Mouse (Mus musculus) left cerebral cortex, postnatal 4 days (tissue): ENCODE measurements around the gene Oosp3. TPM values are rescaled to one million over a fixed set of nuclear protein-coding genes. Genes with fewer than 3 reads are reported as not detected.

Source experiments
- DNase-seq: peaks from one replicate; pipeline ENCODE4 v3.0.0-alpha.2; 2022
- intact Hi-C: fragments of 180-260 bp; cut with DNase I; formaldehyde crosslinking; loops from one replicate; pipeline ENCODE4 v1.15.1; 2025
- total RNA-seq, 2 experiments: library from RNA; stranded (reverse); gene quantifications; 2 replicates each; pipeline ENCODE4 v1.2.3; 2021

Gene Oosp3
- not detected for total RNA-seq

DNA sequence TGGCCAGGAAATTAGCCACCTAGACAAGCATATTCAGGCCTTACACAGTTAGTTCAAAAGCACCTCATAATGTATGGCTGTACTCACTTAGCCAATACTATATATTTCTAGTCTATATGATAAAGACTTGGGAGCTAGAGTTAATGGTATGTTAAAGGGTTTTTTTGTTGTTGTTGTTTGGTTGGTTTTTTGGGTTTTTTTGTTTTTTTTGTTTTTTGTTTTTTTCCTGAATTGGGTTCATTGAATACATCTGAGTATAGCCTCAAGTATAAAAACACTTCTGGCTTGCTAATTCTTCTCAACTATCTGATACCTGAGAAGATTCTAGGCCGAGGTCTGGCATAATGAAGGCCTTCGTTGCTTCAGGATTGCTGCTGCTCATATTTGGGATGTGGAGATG is at the start of gene Oosp3:
Gene Oosp3 (plus strand): TSS at position 301 of the 400 bp plus-strand sequence.
- intact Hi-C loops = no loop called here

DNA sequence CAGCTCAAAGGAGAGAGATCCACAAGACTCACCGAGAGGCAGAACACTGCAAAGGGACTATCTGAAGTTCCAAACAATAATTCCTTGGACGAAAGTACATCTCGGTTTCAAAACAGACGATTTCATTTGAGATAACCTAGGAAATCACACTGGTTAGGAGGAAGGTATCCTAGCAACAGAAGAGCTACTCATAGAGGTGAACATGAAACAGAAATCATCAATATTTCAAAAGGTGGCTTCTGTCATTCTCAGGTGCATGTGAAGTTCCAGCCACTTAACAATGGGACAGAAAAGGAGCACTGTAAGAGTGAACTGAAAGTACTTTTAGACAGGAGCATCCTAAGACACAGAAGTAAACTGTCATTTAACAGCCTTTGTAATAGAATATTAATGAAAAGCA is 47.3 kb upstream of the Oosp3 start:
- DNase-seq = no peak
- intact Hi-C loops = no loop called here

More for the DNA sequence above, at the start of gene Oosp3:
- DNase-seq = no peak

DNA sequence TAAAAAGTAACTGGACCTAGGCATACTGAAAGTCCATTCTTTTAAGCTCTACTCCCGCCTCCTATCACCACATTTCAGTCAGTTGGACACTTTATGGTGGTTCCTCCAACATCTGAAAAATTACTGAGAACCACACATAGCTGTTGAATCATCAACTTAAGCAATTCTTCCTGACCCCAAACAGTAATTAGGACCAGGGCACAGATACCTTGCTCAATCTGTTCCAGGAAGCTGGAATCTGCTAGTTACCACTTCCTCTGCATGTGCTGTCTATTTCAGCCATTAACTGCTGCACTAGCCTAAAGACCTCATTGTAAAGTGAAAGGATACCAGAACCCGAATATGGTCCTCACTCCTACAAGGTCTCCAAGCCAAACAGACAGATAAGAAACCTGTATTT is 37.7 kb upstream of the Oosp3 start:
- intact Hi-C loops = no loop called here
- no peak for DNase-seq

DNA sequence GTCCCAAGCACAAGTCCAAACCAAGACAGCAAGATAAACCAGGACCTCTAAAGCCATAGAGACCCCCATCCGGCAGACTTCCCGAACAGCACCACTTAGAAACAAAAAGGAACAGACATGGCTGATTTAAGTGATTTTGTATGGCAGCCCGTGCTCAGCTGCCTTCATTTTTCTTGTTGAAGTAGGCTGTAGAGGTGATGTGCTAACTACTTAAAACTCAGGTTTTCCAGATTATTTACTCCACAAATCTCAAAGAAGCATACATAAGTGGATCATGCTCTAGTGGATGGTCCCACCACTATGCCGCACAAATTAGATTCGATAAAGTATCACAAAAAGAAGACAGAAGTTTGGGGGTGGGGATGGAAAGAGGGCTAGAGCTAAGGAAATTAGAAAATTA is 36.4 kb upstream of the Oosp3 start, which contains the start of gene Oosp2:
Gene Oosp2 (minus strand): TSS at position 101 of the 400 bp plus-strand sequence.
- intact Hi-C loops = no loop called here

DNA sequence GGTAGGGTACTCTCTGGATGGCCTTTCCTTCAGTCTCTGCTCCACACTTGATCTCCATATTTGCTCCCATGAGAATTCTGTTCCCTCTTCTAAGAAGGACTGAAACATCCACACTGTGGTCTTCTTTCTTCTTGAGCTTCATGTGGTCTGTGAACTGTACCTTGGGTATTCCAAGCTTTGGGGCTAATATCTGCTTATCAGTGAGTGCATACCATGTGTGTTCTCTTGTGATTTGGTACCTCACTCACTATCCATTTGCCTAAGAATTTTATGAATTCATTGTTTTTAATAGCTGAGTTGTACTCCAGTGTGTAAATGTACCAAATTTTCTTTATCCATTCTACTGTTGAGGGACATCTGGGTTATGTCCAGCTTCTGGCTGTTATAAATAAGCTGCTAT is 35.3 kb upstream of the Oosp3 start:
- intact Hi-C loops = no loop called here
- DNase-seq = no peak

More for the DNA sequence above, 36.4 kb upstream of the Oosp3 start, which contains the start of gene Oosp2:
- no peak for DNase-seq

DNA sequence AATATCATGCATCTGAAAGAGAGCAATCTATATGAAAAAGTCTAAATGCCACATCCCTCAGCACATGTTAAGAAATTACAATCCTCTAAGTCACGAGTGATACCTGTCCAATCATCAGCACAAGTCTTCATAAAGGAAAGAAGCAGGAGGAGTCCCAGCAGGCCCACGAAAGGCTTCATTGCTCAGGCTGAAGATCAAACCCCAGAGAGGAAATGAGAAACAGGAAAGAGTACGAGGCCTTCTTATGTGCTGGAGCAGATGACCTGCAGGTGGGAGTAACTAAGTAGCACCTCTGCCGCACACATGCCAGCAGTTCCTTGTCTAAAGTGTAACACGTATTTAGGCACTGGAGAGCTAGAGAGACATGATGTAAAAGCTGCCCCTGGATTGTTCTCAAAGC is 6.0 kb upstream of the Oosp3 start, which contains the start of gene Oosp1:
Gene Oosp1 (minus strand): TSS at position 312 of the 400 bp plus-strand sequence.
- intact Hi-C loops = no loop called here
- no peak for DNase-seq

DNA sequence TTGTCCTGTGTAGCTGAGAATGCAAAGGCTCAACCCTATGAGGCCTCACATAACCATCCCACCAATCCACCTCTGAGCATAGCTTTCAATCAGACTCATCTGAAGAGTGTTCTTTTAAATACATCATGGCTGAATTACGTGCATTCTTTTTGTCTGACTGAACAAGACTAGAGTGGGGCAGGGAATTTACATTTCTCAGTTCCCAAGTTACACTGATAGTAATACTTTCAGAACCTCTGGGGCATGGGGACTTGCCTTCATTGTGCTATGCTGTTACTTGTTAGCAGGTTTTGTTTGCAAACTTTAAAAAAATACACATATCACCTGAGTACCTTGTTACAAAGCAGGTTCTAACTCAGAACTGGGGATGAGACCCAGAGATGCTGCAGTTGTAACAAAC is 5.4 kb upstream of the Oosp3 start:
- intact Hi-C loops = no loop called here
- DNase-seq = no peak

DNA sequence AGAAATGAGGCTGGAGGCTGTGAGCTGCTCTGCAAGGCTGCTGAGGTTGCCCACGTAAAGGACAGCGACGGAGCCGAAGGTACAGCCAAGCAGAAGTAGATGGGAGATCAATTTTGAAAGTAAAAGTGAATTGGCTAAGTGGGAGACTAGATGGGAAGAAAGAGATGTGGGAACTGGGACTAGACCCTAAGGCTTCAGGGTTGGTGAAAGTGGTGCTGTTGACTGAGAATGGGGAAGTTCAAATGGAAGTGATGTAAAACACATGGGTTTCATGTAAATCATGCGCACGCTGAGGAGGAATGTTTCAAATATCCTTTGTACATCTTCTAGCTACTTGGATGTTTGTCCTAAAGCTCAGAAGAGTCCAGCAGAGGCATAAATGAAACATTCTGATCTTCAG is 1.5 kb downstream of the Oosp3 start:
- intact Hi-C loops = no loop called here
- DNase-seq = no peak

DNA sequence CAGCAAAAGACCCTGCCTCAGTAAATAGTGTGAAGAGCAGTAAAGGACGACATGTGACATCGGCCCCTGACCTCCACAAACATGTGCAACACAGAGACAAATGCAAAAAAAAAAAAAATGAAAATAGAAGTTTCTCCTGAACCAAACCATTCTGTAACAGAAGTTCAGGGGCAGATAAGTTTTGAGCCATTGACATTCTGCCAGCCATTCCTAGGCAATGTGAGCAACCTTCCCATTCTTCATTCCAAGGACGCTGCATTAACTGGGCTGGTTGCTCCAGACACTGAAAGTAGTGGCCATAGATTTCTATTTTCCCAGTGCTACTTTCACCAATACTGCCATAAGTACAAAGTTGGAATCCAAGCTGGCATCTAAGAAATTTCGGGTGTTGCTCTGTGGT is 15.6 kb downstream of the Oosp3 start:
- no peak for DNase-seq

DNA sequence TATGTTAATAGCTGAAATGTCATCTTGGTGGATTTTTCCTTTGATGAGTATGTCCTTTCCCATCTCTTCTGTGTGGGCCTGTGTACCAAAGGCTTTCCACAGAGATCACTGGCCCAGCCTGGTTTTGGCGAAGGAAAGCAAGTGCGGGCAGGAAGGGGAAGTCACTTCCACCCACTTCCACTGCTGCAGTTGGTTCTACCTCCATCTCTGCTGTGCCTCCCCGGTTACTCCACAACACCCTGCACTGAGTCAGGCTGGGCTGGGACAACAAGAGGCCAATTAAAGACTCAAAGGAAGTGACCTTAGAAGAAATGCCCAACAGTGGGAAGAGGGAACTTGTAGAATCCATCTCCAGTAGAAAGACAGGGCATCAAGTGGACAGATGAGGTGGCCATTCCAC is 23.2 kb downstream of the Oosp3 start:
- DNase-seq = no peak
- intact Hi-C loops = no loop called here

More for the DNA sequence above, 15.6 kb downstream of the Oosp3 start:
- intact Hi-C loops = no loop called here

DNA sequence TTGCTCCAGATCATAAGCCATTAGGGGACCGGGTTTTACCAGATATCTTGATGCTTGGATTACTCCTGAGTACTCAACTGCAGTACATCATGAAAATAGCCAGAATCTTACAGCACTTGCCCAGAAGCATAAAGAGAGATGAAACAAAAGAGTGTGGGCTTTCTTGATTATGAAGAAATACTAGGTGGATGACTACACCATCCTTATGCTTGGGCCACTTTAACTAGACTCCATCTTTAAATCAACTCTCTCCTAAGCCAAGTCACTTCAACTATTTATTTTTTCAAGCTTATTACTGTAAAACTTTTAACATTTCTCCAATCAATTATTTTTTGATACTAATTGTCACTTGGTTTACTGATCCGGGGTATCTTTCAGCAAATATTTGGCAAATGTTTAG is 27.0 kb downstream of the Oosp3 start:
- intact Hi-C loops = no loop called here
- no peak for DNase-seq

DNA sequence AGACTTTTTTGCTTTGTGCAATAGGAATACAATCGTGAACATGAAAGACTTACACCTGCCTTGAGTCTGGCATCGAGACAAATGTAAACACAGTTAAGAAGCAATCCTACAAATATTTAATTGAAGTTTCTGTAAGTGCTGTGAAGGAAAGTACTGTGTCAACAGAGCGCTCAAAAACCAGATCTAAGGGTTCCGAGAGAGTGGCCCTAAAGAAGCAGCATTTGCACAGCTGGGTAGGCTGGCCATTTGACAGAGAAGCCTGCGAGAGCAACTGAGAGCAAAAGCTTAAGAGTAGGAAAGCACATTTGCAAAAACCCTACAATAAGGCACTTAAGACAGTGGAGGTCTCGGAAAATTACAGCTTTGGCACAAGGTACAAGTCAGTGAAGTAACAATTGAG is 27.4 kb downstream of the Oosp3 start:
- intact Hi-C loops = no loop called here
- no peak for DNase-seq

DNA sequence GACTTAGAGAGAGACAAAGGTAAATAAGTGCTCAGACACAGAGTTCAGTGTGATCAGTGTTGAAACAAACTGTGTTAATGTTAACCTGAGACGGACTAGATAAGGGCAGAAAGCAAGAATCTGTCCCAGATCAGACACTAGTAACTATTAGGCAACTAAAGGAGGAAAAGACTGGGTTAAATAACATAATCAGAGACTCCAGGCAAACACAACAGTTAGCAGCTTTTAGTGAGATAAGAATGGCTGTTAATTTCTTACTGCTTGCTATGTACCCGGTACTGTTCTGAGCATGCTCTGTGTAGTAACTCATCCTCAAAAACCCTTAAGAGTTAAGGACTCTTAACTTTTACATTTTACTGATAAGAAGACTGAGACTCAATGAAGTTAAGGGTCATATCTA is 29.1 kb downstream of the Oosp3 start:
- DNase-seq = no peak
- intact Hi-C loops = no loop called here

DNA sequence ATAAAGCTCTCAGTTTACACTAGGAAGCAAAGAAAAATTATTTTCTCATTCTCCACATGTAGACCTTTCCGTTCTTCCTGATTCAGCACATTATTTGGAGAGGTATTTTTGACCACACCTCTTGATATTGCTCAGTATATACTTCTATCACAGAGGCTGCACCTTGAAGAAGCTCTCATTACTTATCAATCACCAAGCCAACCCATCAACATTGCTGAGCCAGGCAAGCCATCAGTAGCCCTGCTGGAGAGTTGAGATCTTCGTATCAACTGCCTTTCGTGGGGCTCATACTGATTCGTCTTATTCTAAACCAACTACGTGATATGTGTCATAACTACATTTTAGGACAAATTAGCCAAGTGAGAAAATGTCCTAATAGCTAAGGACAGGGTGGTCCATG is 30.4 kb downstream of the Oosp3 start:
- intact Hi-C loops = no loop called here
- no peak for DNase-seq

DNA sequence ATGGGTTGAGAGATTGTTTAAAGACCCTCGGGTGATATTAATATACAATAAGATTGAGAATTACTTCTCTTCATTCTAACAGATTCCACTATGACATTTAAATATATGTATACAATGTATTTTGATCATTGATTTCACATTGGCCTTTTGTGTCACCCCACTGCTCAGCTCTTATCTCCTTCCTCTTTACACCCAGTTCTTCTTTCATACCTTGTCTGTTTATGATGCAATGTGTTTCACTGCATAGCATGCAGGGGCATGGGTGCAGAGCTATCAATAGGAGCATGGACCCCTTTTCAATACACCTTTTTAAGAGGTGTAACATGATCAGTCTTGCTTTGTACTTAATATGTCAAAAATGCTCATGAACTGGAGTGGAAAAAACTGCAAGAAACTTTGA is 33.4 kb downstream of the Oosp3 start:
- intact Hi-C loops = no loop called here
- DNase-seq = no peak

DNA sequence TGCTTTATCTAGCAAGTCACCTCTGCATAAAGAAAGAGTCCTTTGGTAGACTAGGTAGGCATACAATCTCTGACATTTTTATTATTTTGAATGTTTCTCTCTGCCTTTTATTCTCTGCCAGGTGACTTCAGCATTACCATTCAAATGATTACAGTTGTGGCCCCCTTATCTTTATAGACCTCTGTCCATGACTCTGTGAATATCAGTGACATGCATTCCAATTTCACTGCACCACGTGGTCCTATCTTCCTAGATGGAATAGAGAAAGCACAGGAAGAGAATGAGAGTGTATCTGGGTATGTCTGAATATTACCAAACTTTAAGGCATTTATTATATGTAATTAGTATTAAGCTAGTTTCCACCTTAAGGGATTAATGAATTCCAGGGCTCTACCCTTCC is 39.6 kb downstream of the Oosp3 start:
- no peak for DNase-seq
- intact Hi-C loops = no loop called here

DNA sequence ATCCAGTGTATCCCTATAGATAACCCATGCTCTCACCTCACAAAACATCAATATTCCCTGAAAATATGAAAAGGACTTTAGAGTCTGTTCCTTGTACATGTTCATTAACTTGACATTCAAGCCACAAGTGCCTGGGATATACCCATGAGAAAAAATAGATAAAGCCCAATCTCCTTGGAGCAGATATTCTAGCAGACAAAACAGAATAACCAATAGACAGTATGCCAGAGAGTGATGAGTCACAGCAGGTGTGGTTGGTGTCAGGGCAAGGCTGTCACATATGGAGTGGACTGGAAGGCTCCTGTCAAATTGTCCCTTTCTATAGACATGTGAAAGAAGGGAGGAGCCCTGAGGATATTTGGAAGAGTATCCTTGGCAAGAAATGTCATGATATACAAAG is 48.8 kb downstream of the Oosp3 start:
- intact Hi-C loops = no loop called here
- DNase-seq = no peak

DNA sequence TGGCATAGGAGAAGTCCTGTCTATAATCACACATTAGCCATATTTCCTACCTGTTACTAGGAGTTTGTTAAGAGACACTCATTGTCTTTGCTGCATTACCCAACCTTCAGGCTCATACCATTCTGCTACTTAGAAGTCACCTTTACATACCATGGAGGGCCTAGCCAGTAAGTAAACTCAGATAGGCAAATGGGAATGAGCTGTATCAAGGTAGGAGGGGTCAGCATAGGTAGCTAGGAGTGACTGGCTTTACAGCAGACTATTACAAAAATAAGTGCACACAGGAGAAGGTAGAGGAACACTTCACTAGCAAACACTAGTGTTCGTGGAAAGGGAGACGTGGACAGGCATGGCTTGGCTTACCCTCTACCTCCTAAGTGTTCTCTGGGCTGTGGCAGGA is 50.4 kb downstream of the Oosp3 start, which contains the start of gene Gif:
Gene Gif (plus strand): TSS at position 257 of the 400 bp plus-strand sequence.
- DNase-seq = no peak
- intact Hi-C loops = no loop called here

Other genes with a start within 250 kb of the Oosp3 start
- 1 to 10 TPM; 1.4 to 1.8 TPM for gene Ms4a6c, start 227.7 kb upstream of the Oosp3 start, total RNA-seq
- gene Gm8369, start 211.1 kb upstream of the Oosp3 start, total RNA-seq = under 1 TPM in 1 of 2 experiments, not detected in 1; 0.10 TPM
- gene Ms4a6b, start 180.5 kb upstream of the Oosp3 start, total RNA-seq = 1 to 10 TPM; 1.0 to 1.4 TPM
- not detected for gene Ms4a4d, start 160.3 kb upstream of the Oosp3 start, total RNA-seq
- under 1 TPM; 0.50 to 0.54 TPM for gene Ms4a6d, start 92.2 kb upstream of the Oosp3 start, total RNA-seq
- under 1 TPM; 0.44 to 0.54 TPM for gene Ms4a2, start 73.3 kb upstream of the Oosp3 start, total RNA-seq
- not detected for gene Ms4a3, start 56.2 kb upstream of the Oosp3 start, total RNA-seq
- gene Oosp2, start 36.5 kb upstream of the Oosp3 start, total RNA-seq = not detected
- not detected for gene Oosp1, start 5.9 kb upstream of the Oosp3 start, total RNA-seq
- not detected for gene Gif, start 50.5 kb downstream of the Oosp3 start, total RNA-seq
- gene Mrpl16, start 73.3 kb downstream of the Oosp3 start, total RNA-seq = 10 to 100 TPM; 37.8 to 39.7 TPM
- 10 to 100 TPM; 20.0 to 22.9 TPM for gene Stx3, start 122.3 kb downstream of the Oosp3 start, total RNA-seq
- gene Olfr1417, start 142.2 kb downstream of the Oosp3 start, total RNA-seq = not detected
- gene Olfr1418, start 164.0 kb downstream of the Oosp3 start, total RNA-seq = not detected
- gene Olfr1419, start 178.1 kb downstream of the Oosp3 start, total RNA-seq = not detected
- not detected for gene Olfr1420, start 189.5 kb downstream of the Oosp3 start, total RNA-seq
- 10 to 100 TPM; 25.8 to 27.1 TPM for gene Patl1, start 215.3 kb downstream of the Oosp3 start, total RNA-seq